Mouse (Mus musculus) spleen, postnatal 4 days (tissue): ENCODE measurements around the gene Otx2.

Experiments used
- DNase-seq, 2 experiments: peaks; one replicate each; pipeline ENCODE4 v3.0.0; 2022; ENCODE audit warnings: low spot score in 2 of 2

Otx2 gene

DNA sequence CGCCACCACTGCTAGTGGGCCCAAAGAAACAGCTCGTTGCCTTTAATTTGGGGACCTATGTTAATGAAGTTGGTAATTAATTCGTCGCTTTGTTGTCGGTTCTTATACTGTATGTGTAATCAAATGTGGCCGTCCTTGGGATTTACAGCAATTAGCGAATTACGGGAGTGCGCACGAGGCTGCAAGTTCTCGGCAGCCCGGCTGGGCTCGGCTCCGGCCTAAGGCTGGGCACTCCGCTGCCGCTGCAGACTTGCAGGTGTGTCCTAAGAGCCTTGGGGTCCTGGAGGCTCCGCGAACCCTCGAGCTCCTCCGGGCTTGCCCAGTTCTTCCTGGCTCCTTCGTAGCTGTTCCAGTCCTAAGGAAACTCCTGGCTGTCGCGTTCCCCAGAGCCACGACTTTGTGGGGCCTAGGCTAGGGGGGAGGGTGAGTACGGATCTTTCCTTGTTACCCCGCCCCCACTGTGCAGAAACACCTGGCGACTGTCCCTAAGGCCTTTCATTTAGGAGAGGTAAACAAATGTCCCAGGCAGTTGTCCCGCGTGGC, 4.8 kb downstream of the Otx2 start:
- no peak for DNase-seq

DNA sequence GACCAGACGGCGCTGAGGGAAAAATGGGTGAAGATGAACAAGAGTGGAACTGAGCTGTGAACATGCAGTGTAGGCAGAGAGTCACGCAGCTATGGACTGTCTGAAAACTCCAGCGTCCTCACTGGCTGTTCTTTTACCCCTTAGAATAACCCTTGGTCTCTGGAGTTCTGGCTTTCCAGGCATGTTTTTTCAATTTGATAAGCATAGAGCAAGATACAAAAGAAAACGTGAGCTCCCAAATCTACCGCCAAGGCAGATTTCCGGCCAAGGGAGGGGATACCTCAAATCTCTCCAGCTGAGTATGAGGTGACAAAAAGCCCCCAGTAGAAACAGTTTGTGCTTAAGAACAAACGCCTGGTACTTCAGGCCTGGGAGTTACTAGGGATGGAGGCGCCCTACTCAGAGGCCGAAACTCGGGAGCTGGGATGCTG, 5.6 kb downstream of the Otx2 start:
- no peak for DNase-seq

DNA sequence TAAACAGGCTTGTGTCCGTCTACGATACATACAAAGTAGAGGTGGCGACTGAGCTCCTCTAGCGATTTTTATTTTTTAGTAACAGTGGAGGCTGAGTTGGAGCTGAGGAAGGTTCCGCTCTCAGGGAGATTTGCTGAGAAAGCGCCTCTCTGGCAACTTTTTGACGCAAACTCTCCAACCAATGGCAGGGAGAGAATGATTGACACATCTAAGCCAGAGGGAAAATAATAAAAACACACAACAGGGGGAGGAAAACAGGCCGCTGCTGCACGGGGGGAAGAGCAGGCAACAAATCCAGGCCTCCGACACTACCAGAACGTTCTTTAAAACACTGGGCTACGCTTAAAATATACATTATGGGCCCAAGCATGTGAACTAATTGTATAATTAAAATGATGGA, 6.2 kb downstream of the Otx2 start:
- DNase-seq: no peak

DNA sequence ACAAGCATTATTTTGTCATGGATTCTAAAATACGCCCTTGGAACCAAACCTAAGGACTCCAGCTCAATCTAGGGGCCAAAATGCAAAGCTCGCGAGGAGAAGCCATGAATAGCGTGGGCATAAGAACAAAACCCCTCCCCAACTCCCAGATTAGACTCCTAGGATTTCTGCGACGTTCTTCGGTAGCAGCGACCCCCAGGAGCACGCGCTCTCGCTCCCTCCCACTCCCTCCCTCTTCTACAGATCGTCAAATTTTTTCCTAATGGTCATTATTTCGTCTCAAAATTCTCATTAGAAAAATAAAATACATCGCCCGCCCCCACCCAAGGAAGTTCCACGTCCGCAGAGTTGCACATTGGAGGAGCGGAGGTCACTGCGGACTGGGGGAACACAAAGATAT, 6.8 kb downstream of the Otx2 start:
- DNase-seq: no peak

DNA sequence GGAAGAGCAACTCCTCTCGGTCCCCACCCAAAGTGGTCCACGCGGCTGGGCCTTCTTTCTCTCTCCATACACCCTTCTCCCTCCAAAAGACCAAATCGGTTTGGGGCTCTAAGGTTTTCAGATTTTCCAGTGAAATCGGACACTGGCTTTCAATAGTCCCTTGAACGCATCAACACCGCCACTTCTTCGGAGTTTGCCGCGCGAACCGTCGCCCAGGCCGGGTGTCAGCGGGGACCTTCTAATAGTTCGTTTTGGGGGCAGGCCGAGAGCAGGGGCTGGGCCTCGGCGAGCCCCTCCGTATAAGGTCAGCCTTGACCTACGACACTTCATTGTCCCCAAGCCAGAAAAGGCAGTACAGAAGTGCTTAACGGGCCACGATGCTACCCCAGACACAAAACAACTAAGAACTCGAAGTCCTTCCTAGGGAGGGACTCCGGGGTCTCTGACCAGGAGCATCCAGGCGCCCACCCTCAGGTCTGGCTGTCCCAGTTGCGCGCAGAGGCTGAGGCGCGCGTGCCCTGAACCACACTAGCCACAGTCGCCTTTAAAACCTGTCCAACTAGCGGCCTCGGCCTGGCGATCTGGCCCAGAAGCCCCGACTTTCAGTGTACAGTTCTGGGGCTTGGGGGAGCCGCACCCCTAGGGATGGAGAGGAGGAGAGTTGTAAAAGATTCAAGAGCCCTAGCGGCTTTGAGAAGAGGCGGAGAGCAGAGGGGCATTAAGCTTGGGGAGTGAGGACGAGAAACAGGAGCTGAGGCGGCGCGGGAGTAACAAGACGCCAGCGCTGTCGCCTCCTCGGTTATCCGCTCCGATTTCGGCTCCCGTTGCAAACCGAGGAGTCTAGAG, 7.6 kb downstream of the Otx2 start:
- no peak for DNase-seq

DNA sequence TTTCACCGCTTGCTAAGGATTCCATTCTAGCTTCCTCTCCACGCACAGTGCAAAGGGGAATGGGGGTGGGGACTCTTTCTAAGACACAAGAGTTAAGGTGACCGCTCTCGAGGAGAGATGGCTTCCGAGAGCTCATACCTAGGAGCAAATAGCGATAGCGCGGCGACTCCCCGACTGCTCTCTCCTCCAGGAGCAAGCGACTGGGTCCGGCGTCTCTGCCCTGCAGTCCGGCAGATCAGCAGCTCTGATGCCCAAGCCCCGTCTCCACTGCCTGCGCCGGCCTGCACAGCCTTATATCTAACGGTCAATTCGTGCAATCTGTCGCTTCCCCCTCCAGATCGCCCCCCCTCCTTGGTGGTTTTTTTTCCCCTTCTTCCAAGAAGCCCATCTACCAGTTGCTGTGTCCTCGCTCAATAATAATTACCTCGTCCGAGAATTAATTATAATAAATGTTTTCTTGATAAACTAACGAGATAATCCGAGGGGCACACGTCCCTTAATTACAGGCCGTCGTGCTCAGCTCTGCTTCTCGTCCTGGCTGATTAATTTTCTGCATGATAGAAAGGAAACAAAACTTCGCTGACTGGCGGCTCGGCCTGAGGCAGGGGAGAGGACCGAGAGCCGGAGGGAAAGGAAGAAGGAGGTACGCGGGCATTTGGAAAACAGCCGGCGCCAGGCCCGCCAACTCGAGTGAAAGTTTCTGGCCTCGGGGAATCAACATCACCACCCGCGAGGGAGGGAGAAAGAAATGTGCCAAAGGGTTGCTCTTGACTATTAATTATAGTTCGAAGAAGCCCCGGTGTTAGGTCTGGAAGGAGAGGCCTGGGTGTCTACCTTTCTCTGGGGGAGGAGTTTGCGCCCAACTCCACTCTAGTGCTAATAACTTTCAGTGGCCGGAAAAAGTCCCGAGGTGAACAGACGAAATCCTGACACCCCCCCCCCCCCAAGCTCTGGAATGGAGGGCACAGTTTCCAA, 8.5 kb downstream of the Otx2 start:
- DNase-seq: no peak

DNA sequence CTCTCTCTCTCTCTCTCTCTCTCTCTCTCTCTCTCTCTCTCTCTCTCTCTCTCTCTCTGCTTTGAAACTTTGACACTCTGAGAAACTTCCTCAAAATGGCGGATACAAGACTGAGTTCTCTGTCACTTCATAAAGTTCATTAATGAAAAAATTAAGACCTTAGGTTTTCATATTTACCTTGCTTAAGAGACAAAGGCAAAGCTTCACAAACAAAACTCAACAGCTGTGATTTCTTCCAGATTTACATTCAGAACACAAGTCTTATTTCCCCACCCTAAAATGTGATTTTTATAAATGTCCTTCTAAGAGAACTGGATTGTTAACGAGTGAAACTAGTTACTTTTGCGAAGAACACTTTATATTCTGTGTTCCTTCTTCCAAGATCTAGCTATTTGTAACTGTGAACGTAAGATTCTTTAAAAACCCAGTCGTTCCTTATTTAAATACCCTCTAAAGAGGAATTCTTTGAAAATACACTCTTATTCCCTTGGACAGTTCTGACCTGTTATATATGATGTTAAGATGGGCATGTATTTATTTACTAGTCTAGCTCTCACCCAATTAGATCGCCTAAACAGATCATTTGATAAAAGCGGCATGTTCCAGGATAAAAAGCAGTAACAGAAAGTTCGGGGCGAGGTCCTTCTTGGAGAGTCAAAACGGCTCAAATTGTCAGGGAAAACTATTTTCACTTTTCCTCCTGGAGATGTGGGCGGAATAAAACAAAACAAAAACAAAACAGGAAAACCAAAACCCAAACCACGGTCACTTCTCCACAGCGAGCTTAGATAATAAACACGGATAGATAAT, 9.4 kb downstream of the Otx2 start:
- DNase-seq: no peak

DNA sequence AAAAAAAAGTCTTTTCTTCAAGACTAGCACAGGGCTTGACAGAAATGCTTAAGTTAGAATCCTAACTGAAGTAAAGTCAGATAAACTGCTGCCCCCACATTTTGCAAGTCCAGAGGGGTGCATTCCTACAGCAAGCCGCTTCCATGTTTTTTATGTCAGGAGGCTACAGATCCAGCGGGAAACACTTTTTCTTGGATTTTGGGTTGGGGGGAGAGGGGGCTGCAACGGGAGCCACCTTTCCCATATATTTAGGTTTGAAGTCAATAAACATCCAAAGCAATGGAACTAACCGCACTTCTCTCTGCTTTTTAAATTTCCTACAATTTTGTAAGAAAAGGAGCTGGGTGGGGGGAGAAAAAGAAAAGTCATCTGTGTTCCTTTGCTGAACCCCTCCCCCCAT, 10.1 kb downstream of the Otx2 start:
- DNase-seq: no peak

DNA sequence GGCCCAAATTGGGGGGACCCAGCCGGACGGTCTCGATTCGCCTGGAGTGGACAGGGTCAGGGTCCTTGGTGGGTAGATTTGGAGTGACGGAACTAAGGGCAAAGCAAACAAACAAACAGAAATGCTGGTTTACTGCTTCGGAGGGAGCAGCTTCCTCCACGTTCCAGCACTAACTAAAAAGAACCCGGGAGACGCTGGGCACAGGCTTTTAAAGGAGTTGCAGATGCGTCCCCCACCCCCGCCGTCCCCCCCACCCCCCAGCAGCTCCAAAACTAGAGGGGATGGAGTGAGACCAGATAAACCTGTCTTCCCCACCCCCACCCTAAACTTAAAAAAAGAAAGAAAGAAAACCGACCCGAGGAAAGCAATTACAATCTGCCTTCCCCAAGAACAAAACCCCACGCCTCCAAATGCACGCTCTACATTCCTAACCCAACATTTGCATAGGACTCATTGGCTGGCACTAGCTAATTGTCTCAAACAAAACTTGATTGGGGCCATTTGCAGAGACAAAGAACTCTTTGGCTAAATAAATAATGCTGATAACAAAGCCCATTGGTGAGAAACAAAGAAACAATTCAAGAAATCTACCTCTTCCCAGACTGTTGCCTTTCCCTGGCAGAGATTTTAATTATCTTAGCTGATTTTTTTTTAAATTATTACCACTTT, 10.9 kb downstream of the Otx2 start:
- no peak for DNase-seq

DNA sequence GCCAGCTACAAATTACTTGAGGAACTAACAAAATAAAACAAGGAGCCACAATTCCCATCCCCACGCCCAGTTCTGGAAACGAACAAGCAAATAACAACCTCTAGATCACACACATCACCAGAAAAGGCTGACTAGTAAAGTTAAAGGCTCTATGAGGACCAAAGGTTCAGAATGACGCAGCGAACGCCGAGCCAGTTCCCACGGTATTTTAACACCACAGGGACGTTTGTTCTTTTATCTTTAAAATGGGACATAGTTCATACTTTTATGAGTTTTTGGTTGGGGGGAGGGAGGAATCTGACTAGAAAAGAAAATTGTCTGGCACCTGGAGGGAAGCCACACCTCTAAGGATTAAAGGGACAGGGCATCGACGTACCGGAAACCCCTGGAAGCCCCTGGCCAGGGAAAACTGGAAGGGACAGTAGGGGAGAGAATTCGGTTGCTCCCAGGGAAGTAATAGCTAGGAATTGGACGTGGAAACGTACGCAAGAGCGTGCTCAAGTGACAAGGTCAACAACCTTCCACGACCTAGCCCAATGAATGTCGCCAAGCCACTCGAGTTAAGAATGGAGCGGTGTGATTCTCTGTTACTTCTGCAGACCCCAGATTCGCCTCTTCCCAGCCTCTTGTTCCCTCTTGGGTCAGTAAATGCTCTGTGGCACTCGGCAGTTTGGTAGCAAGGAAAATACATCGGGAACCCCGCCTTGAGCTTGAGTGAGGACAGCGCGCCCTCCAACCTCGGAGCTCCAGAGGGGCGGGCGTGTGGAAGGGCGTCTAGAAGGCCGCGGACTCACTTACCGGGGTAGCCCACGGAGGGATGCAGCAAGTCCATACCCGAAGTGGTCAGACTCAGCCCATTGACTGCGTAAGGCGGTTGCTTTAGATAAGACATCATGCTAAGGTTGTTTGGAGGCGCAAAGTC, 11.7 kb downstream of the Otx2 start:
- DNase-seq: no peak

DNA sequence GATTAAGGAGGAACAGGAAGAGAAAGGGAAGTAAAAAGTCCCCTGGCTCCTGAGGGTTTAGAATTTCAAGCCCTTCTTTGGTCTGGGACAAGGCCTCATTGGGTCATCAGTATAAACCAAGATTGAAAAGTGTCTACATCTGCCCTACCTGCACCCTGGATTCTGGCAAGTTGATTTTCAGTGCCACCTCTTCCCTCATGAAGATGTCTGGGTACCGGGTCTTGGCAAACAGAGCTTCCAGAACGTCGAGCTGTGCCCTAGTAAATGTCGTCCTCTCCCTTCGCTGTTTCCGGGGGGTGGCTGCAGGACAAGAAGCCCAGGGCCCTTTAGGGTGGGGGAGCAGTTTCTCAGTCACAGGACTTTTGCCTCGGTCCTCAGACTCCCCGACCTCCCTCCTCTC, 12.5 kb downstream of the Otx2 start:
- no peak for DNase-seq

DNA sequence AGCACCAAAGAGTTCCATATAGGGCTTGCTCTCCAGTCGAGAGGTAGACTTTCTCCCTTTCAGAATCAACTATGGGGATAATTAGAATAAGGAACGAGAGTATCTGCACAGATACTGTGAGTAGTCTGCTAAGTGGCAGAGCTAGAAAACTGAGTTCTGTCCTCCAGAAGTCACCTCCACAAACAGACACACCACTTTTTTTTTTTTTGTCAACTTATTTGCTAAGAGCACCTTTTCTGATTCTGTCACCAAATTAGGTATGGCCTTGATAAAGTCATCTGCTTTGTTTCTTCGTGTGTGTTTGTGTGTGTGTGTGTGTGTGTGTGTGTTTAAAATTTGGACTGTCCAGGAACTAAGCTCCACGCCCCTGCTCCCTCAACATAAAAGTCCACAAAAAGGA, 13.0 kb downstream of the Otx2 start:
- DNase-seq: no peak

DNA sequence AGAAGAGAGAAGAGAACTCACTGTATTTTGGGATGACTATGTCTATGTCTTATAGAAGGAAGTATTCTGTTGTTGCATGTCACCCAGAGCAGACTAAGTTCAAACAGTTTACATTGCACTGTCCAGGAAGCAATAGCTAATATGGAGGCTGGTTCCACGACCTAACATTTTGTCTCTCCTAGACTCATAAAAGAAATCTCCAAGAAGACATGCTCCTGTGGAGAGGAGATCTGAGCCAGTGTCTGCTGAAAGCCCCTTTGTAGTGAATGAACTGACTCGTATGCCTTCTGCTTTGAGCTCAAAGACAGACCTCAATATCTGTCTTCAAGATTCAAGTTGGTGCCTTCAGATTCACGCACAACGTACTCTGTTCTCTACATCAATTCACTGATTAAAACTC, 14.0 kb downstream of the Otx2 start:
- no peak for DNase-seq

DNA sequence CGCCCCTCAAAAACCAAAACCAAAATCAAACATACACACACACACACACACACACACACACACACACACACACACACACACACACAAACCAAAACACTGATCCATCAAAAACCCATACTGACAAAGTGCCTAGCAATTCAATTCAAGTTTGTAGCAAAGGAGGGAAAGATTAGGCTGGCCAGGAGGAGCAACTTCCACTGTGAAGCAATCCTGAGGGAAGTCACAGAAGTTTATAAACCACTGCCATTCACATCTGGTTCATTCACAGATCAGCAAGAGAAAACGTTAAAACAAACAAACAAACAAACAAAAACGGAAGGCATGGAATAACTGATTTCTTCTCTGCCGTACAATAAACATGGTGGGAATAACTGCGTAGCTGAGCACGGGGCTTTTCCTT, 16.4 kb downstream of the Otx2 start:
- no peak for DNase-seq

DNA sequence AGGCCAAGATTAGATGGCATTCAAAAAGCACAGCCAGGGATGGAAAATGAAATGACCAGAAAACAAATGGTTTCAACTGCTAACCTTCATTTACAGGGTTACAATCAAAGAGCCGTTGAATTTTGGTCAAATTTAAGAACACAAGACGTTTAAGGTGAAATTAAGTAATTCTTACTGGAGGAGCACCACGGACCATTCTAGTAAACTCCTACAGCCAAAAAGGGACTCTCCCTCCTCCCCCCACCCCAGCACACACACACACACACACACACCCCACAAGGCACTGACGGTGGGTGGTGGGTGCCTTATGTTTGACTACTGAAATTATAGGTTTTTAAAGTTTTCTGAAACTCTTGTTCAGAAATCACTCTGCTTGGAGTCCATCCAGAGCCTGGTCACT, 16.9 kb downstream of the Otx2 start:
- no peak for DNase-seq

DNA sequence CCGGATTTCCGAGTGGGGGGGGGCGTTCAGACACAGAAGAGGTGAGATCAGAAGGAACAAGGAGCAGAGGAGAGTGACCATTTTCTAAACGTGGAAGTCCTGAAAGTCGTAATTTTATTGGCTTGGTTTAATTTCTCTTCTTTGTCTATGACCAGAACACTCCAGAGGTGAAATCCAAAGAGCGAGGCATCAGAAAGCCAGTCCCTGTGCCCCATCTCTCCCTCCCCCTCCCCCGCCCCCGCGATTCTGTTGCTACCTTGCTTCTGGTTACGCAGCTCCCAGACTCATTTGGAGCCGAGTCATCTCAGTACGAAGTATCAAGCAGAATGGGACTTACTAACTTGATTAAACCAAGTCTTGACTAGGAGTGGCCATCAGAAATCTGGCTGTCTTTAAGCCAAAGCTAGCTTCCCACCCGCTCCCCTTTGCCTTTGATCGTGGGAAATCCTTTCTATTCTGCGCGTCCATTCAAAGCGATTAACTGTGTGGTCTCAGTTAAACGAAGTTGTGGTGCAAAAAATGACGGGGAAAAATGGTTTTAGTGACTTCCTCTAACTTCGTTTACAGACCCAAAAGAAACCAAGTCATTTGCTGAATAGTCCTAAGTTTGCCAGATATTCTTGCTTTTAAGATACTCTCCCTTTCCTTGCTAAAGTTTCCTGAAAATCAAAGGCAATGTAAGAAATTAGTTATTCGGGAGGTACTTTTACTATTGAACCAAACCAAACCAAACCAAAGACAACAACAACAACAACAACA, 17.6 kb downstream of the Otx2 start:
- no peak for DNase-seq

DNA sequence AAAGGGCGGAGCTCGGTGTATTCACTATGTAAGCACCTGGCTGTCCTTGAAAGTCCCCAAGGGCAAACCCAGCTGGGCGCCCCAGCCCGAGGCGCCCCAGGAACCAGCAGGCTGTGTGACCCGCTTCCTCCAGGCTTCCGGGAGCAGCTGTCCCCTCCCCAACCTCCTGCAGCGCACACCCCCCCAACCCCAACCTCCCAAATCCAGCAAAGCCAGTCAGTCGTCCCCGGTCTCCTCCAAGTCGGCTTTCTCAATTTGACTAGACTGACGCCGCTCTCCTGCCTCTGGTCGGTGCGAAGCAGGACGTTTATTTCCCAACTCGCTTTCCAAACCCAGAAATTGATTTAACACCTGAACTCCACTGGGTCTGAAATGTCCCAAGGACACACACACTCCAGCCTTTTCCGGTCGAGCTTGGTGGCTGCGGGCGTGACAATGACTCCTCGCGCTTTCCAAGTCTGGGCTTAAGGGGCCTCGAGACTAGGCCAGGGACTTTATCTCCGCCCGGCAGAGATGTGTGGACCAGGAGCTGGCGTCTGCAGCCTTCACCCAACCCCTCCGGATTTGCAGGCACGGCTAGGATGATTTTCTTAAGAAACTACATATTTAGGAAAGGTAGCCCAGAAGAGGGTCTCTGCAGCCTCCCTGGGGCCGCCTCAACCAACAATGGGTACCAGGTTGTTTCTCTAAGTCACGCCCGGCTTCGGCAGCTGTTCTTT, 18.4 kb downstream of the Otx2 start:
- no peak for DNase-seq

DNA sequence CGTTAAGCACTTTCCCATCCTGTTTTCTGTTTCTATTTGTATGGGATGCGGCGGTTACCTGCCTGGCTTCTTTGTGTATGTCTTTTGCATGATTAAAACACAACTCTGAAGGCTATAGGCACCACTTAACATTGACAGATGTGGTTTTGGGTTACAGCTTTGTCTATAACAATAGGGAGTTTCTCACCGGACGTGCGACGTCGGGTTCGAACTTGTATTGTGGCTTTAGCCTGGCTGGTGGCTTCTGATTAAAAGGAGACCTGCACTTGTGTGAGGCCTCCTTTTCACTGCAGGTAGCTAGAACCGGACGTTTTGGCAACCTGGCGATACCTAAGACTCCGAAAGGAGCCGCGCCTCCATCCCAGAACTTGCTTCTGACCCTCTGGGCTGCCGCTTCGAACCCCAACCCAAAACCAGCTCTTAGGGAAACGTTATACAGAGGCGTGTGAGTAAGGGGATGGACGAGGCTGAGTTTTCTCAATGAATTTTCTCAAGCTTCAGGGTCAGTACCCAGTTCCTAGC, 19.0 kb downstream of the Otx2 start:
- DNase-seq: no peak
